Mouse (Mus musculus) stomach, postnatal 0 days (tissue): ENCODE measurements around the gene Wdr66.
A peak's percentile ranks its signal among the peaks of the same experiment; 100 is the strongest.

ENCODE experiments used
- CTCF ChIP-seq: IDR thresholded peaks from 2 replicates; pipeline ENCODE4 v1.5.1; 2016; ENCODE audit warnings: antibody characterized with exemption, low read depth, mild to moderate bottlenecking, moderate library complexity
- EP300 ChIP-seq: optimal IDR thresholded peaks from 2 replicates; pipeline ENCODE3; 2016; ENCODE audit warnings: antibody characterized with exemption

DNA sequence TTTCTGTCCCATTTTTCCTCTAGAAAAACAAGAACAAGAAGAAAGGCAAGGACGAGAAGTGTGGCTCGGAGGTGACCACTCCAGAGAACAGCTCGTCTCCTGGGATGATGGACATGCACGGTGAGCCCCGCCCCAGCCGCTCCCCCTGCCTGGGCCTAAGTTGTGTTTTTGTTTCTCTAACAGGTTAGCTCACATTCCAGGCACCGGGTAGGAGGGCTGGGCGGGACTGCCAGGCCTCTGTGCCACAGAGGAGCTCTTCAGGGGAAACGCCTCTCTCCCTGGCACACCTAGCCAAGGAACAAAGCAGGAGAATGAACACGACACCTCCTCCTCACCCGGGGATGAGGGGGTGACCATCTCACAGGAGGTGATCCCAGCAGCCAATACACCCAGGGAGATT is 104.0 kb downstream of the Wdr66 start:
- TF ChIP-seq CTCF (no peak), EP300 (peak; percentile 78)
